Mouse (Mus musculus): Measurements from ENCODE around the gene Crebzf.

Gene Crebzf

GRCm38 (mm10) chr7:90476313-90477245 lies 34.0 kb downstream of the Crebzf start, which contains the start of gene Dlg2:
Gene Dlg2 (plus strand): TSS chr7:90476672.
- DNase-seq (ENCODE audit: low read depth, low spot score) = no peak

- DNase-seq (ENCODE audit: low read depth, low spot score) = no peak
Observed at GRCm38 (mm10) chr7:90482607-90483006, 40.1 kb downstream of the Crebzf start.
